Mouse (Mus musculus) bone marrow, adult 2 months (tissue): ENCODE measurements around the gene Zfp462.

Experiments used
- CTCF ChIP-seq: fragments of 200-500 bp; IDR thresholded peaks from 2 replicates; pipeline ENCODE4 v1.5.1; 2011; ENCODE audit warnings: low read length, control low read depth; ENCODE audit not compliant: control insufficient read depth, insufficient read depth
- POLR2A ChIP-seq: fragments of 200-500 bp; IDR thresholded peaks from 2 replicates; pipeline ENCODE4 v1.6.1; 2011; ENCODE audit warnings: low read depth, mild to moderate bottlenecking, control low read depth, low read length, borderline replicate concordance; ENCODE audit not compliant: control insufficient read depth

GRCm38 (mm10) chr4:55042573-55042972, 97.7 kb downstream of the Zfp462 start:
- TF ChIP-seq CTCF = no peak
- TF ChIP-seq POLR2A = no peak
